Mouse (Mus musculus) ES-Bruce4 (cell line): ENCODE data around the gene Serpina9. TPM values are rescaled to one million over a fixed set of nuclear protein-coding genes. Genes with fewer than 3 reads are reported as not detected.
"Not testable (repeated sequence)": the region's sequence is repeated elsewhere in the genome, so short reads cannot be mapped to it uniquely, and the experiment has no call there.

Experiments used
- H3K27ac ChIP-seq: 2 replicates; pipeline ENCODE4 v1.5.1; 2012; ENCODE audit warnings: low read length, inconsistent platforms; ENCODE audit not compliant: insufficient read depth
- H3K27me3 ChIP-seq: 2 replicates; pipeline ENCODE4 v1.6.1; 2012; ENCODE audit warnings: mild to moderate bottlenecking, low read length, inconsistent platforms; ENCODE audit not compliant: control insufficient read depth, poor library complexity, insufficient read depth, severe bottlenecking
- H3K36me3 ChIP-seq: 2 replicates; pipeline ENCODE4 v1.6.1; 2012; ENCODE audit warnings: inconsistent platforms, mild to moderate bottlenecking, low read length, moderate library complexity; ENCODE audit not compliant: control insufficient read depth, poor library complexity, insufficient read depth, severe bottlenecking
- H3K4me1 ChIP-seq: one replicate; pipeline ENCODE4 v1.8.1; 2011; ENCODE audit warnings: low read length; ENCODE audit not compliant: control insufficient read depth, insufficient read depth
- H3K4me3 ChIP-seq: 2 replicates; pipeline ENCODE4 v1.5.1; 2011; ENCODE audit warnings: low read depth, mild to moderate bottlenecking, low read length
- H3K9ac ChIP-seq: 2 replicates; pipeline ENCODE4 v1.6.1; 2012; ENCODE audit warnings: low read depth, mild to moderate bottlenecking, inconsistent platforms; ENCODE audit not compliant: poor library complexity, severe bottlenecking
- H3K9me3 ChIP-seq: replicated peaks from 2 replicates; pipeline ENCODE4 v1.6.1; 2012; ENCODE audit warnings: mild to moderate bottlenecking, low read length, inconsistent platforms; ENCODE audit not compliant: control insufficient read depth, poor library complexity, insufficient read depth, severe bottlenecking
- CTCF ChIP-seq: IDR thresholded peaks from one replicate; pipeline ENCODE4 v1.8.1; 2011; ENCODE audit warnings: low read depth, low read length
- EP300 ChIP-seq: IDR thresholded peaks from 2 replicates; pipeline ENCODE4 v1.6.1; 2011; ENCODE audit warnings: low read depth, low read length; ENCODE audit not compliant: insufficient read depth
- POLR2A ChIP-seq: IDR thresholded peaks from one replicate; pipeline ENCODE4 v1.8.1; 2011; ENCODE audit warnings: low read length; ENCODE audit not compliant: insufficient read depth
- polyA plus RNA-seq: library from polyadenylated mRNA; stranded (reverse); fragments of >200 nt; gene quantifications from 2 replicates; pipeline ENCODE4 v1.2.4, GENCODE M21; 2011; ENCODE audit warnings: low read depth; ENCODE audit not compliant: missing spikeins, insufficient read depth, insufficient read length

Serpina9 gene
- polyA plus RNA-seq, 1 experiment: not detected

GRCm38 (mm10) chr12:103962860-103963259 lies 50.7 kb downstream of the Serpina9 start:
- no peaks in the 10 kb centered on the region for H3K36me3 ChIP-seq
- H3K9me3 ChIP-seq: no peaks in the 10 kb centered on the region
- TF ChIP-seq POLR2A (no peak), EP300 (no peak), CTCF (no peak)
- H3K27ac ChIP-seq: no peak overlapping the region
- H3K4me3 ChIP-seq: no peak overlapping the region
- H3K9ac ChIP-seq: no peak overlapping the region
- H3K27me3 ChIP-seq: no peaks in the 10 kb centered on the region
- no peaks in the 10 kb centered on the region for H3K4me1 ChIP-seq

- H3K4me3 ChIP-seq: no peak overlapping the region
- H3K27me3 ChIP-seq: no peaks in the 10 kb centered on the region
- no peaks in the 10 kb centered on the region for H3K36me3 ChIP-seq
- no peak overlapping the region for H3K9ac ChIP-seq
- no peaks in the 10 kb centered on the region for H3K4me1 ChIP-seq
- no peaks in the 10 kb centered on the region for H3K9me3 ChIP-seq
- H3K27ac ChIP-seq: no peak overlapping the region
- no peak for TF ChIP-seq CTCF
- TF ChIP-seq EP300: no peak
Observed at GRCm38 (mm10) chr12:103962337-103962736, 51.2 kb downstream of the Serpina9 start.

GRCm38 (mm10) chr12:103961716-103962115 lies 51.8 kb downstream of the Serpina9 start:
- Histone ChIP-seq H3K4me3 (no peak overlapping the region), H3K4me1 (no peaks in the 10 kb centered on the region), H3K9me3 (no peaks in the 10 kb centered on the region), H3K27ac (no peak overlapping the region), H3K9ac (no peak overlapping the region), H3K27me3 (no peaks in the 10 kb centered on the region), H3K36me3 (no peaks in the 10 kb centered on the region)
- TF ChIP-seq POLR2A (no peak), EP300 (no peak), CTCF (no peak)

- H3K4me3 ChIP-seq: no peak within 1 kb of the TSS
- no peaks in the 10 kb centered on the region for H3K9me3 ChIP-seq
- H3K36me3 ChIP-seq: no peaks in the 10 kb centered on the region
- H3K27ac ChIP-seq: no peak within 1 kb of the TSS
- TF ChIP-seq CTCF (no peak), EP300 (no peak), POLR2A (no peak)
- H3K4me1 ChIP-seq: no peaks in the 10 kb centered on the region
- no peak within 1 kb of the TSS for H3K9ac ChIP-seq
- H3K27me3 ChIP-seq: no peaks in the 10 kb centered on the region
Observed at GRCm38 (mm10) chr12:103958798-103959197, 54.8 kb downstream of the Serpina9 start, which contains the start of gene Serpina1e. TSS of gene Serpina1e (minus strand) at chr12:103958975.

- not testable (repeated sequence) for H3K9me3 ChIP-seq, H3K36me3 ChIP-seq, H3K4me3 ChIP-seq, H3K4me1 ChIP-seq, H3K27ac ChIP-seq, H3K9ac ChIP-seq, H3K27me3 ChIP-seq
Observed at GRCm38 (mm10) chr12:103956555-103956954, 57.0 kb downstream of the Serpina9 start.

- H3K4me3 ChIP-seq, H3K9me3 ChIP-seq, H3K27ac ChIP-seq, H3K27me3 ChIP-seq, H3K36me3 ChIP-seq, H3K4me1 ChIP-seq, H3K9ac ChIP-seq: not testable (repeated sequence)
Observed at GRCm38 (mm10) chr12:103952972-103953371, 60.6 kb downstream of the Serpina9 start.

- Histone ChIP-seq H3K27me3 (no peaks in the 10 kb centered on the region), H3K27ac (no peak overlapping the region), H3K4me1 (no peaks in the 10 kb centered on the region), H3K9ac (no peak overlapping the region), H3K4me3 (no peak overlapping the region), H3K9me3 (no peaks in the 10 kb centered on the region; the same call in 1 of the 2 replicates), H3K36me3 (no peaks in the 10 kb centered on the region)
- no peak for TF ChIP-seq POLR2A
- no peak for TF ChIP-seq CTCF
- no peak for TF ChIP-seq EP300
Observed at GRCm38 (mm10) chr12:103946243-103946642, 67.3 kb downstream of the Serpina9 start.

Other genes starting within 250 kb of the Serpina9 start
- not detected in 2 replicates for gene Serpina1d, start 240.2 kb downstream of the Serpina9 start, polyA plus RNA-seq
- not detected in 2 replicates for gene Serpina1b, start 183.4 kb downstream of the Serpina9 start, polyA plus RNA-seq
- not detected in 2 replicates for gene Serpina1a, start 150.2 kb downstream of the Serpina9 start, polyA plus RNA-seq
- gene Serpina1c, start 108.9 kb downstream of the Serpina9 start, polyA plus RNA-seq: not detected in 2 replicates
- not detected in 2 replicates for gene Serpina1e, start 54.8 kb downstream of the Serpina9 start, polyA plus RNA-seq
- gene Serpina11, start 23.8 kb downstream of the Serpina9 start, polyA plus RNA-seq: not detected in 2 replicates
- gene Serpina12, start 30.7 kb upstream of the Serpina9 start, polyA plus RNA-seq: not detected in 2 replicates
- gene Serpina5, start 87.4 kb upstream of the Serpina9 start, polyA plus RNA-seq: not detected in 2 replicates
- not detected in 2 replicates for gene Serpina3a, start 99.0 kb upstream of the Serpina9 start, polyA plus RNA-seq
- gene Serpina3b, start 114.2 kb upstream of the Serpina9 start, polyA plus RNA-seq: not detected in 2 replicates
- gene Serpina3c, start 140.1 kb upstream of the Serpina9 start, polyA plus RNA-seq: not detected in 2 replicates
- not detected in 2 replicates for gene Serpina3f, start 200.8 kb upstream of the Serpina9 start, polyA plus RNA-seq
- 1.2 TPM in 1 of 2 replicates, not detected in the other for gene Serpina3g, start 222.5 kb upstream of the Serpina9 start, polyA plus RNA-seq
- gene Serpina3i, start 249.4 kb upstream of the Serpina9 start, polyA plus RNA-seq: 1.1 and 2.3 TPM in 2 replicates